Mouse (Mus musculus): ENCODE results near the gene Rpl7l1.

DNA sequence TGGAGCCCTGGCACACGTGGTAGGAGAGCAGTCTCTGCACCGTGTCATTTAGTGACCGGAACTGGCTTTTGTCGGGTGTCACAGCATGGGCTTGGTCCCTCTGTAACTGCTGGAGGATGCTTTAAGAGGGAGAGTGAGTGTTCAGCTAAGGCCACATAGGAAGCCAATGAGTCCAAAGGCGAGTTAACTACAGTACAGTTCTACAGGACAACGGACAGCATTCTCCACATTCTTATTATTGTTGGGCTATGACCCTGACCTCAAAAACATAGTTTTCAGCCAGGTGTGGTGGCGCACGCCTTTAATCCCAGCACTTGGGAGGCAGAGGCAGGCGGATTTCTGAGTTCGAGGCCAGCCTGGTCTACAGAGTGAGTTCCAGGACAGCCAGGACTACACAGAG, 25.9 kb upstream of the Rpl7l1 start:
- no peak for TF ChIP-seq CTCF (conservative IDR thresholded peaks at IDR 0.05; ENCODE audit: low read length)
- TF ChIP-seq NANOG (IDR thresholded peaks at IDR 0.05; ENCODE audit: borderline replicate concordance, low read length): no peak
- TF ChIP-seq POU5F1 (IDR thresholded peaks at IDR 0.05; ENCODE audit: borderline replicate concordance, low read length): no peak

All from E14TG2a.4 (cell line).